Mouse (Mus musculus) liver, postnatal 0 days (tissue): ENCODE results near the gene Wdr4.

Experiments
- CTCF ChIP-seq: sonication (generic); IDR thresholded peaks from 2 replicates; pipeline ENCODE4 v1.5.1; 2016; ENCODE audit warnings: antibody characterized with exemption, low read depth
- EP300 ChIP-seq: IDR thresholded peaks from 2 replicates; pipeline ENCODE4 v1.6.1; 2016; ENCODE audit warnings: antibody characterized with exemption, low read depth, mild to moderate bottlenecking

DNA sequence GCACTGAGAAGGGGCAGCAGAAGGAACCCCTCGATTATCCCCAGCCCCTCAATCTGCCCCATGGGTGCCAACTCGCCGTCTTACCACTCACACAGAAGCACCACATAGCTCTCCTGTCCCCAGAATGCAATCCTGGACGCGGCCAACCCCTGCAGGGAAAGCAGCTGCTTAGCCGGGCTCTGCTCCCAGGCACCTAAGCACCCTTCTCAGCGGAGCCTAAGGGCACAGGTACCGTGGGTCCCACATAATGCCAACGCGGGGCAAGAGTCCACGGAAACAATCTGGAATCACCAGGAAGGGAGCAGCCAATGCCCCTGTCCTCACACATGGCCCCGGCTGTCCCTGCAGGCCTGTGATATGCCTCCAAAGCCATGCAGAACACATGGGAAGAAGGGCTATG, 20.1 kb downstream of the Wdr4 start:
- TF ChIP-seq CTCF (no peak), EP300 (no peak)
